Mouse (Mus musculus) T-helper 17 cell (primary cell): ENCODE data around the gene Sirt4.
"Not testable (repeated sequence)": the region's sequence is repeated elsewhere in the genome, so short reads cannot be mapped to it uniquely, and the experiment has no call there.

ENCODE experiments used
- in situ Hi-C, 2 experiments: fragments of 300-600 bp; cut with MboI, MseI; formaldehyde crosslinking; loops; 1 replicate in 1 of 2; 2 replicates in 1 of 2; pipeline ENCODE4 v1.15.1; 2025; ENCODE audit warnings: high pct_unique_total_duplicates in 2 of 2

Sirt4 gene

DNA sequence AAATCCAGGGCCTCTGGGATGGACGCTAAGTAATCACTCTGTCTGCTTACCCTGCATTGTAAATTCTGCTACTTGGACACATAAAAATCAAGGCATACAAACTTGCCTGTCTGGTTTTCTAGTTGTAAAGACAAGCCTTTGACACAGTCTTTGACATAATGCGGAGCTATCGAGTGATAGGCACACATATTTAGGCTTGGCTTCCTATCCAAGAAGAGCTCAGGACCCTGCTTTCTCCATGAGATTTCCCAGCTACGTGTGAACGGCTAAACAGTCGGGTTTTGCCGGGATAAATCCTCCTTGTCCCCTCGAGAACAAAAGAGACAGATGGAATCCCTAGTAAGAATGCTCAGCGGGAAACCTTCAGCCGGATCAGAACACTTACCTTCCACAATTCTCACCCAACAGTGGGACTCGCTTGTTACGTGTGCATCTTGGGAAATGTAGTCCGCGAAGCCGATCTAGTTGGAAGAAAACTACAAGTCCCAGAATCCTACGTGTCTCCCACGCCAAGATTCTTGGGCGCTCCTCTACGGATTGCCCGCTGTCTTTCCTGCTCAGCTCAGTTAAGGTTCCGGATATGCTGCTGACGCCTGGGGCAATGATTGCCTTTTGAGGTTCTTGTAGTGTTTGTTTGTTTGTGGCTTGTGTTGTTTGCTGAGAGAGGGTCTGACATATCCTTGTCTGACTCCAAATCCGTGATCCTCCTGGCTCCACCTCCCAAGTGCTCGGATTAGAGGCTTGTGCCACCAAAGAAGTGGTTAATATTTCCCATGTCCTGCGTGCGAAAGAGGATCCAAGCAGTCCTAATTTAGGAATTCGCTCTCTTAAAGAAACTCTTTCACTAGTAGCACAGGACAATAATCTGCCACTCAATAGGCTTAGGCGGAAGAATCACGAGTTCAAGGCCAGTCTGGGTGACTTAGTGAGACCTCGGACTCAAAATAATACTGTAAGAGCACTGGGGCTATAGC, at the start of gene Sirt4:
TSS of gene Sirt4 (minus strand) at position 779 of the 974 bp plus-strand sequence.
- in situ Hi-C loops = loop anchor here in 1 of 2 experiments (5.0 kb wide), 1 partner anchor 1657 kb away; no protein-coding TSS in a partner anchor

DNA sequence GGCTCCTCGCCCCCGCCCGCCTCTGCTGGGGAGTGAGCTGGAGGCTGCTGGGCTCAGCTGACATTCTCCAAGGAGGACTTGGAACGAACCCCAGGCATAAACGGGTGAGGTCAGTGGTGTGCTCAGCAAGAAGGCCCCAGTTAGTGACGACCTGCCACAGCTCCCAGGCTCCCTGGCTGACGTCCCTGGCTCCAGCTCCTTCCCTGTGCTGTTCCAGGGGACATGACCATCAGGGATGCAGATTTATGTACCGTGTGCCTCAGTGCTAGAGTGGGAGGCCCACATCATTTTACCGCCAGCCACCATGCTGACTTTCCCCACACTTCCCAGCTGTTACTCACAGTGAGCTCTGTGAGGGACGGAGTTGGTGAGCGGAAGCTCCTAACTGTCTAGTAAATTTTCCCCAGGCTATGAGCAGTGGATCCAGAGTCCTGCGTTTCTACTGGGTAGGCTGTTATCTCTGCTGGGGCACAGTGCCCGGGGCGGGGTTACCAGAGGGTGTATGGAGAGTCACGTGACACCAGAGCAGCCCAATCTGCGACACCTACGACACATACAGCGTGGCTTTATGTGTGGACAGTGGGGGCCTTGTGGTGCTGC, 47.2 kb upstream of the Sirt4 start:
- in situ Hi-C loops = no loop called here

DNA sequence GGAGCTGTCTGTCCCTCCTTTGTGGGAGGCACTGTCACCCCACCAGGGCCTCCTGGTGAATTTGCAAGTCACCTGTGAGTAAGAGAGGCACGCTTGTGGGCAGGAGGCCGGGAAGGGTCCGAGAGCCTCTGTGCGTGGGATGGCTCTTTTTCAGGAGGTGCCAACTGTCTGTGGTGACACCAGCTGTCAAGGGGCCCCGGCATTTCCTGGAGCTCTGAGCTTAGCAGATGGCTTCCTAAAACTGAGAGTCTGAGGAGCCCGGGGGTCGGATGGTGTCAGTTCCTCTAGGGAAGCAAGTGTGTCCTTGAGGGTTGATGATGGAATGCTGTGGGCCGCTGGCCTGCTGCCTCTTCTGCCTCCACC, 45.9 kb upstream of the Sirt4 start:
- in situ Hi-C loops = no loop called here

DNA sequence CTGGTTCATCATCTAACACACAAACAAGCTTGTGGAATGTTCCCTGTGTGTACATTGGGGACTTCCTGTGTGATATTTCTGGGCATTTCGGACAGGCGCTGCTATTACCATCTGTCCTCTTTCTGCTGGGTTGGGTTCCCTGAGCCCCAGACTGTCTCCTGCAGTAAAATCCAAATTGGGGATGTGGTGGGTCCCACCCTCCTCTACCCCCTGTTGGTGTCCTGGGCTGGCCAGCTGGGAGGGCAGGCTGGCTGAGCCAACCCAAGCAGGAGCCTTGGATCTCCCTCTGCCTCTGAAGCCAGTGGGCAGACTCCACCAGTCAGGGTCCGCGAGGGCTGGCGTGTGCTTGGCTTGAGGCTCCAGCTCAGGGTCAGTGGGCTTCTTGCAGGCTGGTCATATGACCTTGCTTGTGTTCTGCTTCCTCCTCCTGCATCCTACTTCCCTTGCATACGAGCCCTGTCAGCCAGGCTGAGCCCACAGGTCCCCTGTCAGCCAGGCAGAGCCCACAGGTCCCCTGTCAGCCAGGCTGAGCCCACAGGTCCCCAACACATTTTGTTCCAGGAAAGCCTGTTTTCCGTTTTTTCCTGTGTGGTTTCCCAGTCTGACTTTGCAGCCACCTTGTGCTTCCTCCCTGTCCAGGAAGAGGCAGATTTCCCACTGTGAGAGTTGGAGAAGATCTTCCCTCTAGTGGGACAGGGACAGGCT, 45.4 kb upstream of the Sirt4 start:
- in situ Hi-C loops = no loop called here

DNA sequence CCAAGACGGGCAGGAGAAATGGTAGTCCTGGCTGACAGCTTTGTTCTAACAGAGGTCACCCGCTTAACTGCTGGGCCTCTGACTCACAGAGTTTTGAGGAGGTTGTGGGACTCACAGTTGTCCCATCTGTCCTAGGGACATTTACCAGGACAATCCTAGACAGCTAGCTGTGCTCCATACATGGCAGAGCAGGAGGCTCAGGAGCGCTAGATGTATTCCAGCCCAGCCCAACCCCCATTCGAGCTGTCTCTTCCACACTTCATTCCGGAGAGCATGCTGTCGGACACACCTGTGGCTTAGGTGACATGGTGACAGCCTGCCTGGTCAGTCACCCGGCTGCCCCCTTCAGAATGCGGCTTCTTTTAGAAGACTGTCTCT, 44.8 kb upstream of the Sirt4 start:
- in situ Hi-C loops = no loop called here

DNA sequence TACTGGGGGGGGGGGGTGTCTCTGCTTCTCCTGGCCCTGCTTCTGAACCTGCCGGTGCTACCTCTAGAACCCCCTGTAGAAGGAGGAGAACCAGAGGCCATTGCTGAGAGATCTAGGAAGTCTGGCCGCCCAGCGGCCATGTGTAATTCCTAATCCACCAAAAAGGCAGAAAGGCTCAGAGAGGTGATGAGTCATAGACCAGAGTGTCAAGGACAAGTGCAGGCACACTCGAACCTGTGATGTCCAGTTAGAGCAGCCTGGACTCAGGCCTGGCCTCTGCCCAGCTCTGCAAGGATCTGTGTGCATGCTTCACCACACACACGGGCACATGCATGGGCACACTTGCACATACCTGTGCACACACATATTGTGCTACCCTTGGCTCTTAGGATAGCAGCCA, 43.6 kb upstream of the Sirt4 start:
- in situ Hi-C loops = no loop called here

DNA sequence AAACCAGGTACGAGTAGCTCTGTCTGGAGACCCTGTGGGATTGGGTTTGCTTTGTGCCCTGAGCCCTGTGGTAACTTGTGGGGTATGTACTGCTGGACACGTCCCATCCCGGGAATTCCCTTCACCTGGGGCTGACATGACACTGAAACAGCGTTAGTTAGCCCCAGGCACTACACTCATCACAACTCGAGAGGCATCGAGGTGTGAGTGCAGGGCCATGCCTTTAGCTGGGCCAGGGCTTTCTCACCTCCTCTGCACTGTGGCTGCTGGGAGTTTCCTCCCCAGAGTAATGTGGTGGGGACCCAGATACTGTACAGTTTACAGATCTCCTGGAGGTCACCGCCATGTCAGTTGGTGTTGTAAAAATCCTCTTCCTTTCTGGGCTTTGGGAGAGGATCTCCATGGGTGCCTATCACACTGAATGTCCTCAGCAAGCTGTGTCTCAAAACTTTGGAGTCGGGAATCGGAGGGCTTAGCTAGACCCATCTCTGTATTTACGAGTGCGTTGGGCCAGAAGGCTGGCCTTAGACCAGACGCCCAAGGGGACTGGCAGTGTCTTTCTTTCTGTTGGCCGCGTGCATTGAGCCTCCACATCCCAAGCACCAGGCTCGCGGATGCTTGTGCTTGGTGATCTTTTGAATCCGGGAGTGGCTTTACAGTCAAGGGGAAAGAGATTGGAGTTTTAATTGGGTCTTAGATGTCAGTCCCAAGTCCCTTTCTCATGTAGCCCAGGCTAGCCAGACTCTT, 42.1 kb upstream of the Sirt4 start:
- in situ Hi-C loops = no loop called here

DNA sequence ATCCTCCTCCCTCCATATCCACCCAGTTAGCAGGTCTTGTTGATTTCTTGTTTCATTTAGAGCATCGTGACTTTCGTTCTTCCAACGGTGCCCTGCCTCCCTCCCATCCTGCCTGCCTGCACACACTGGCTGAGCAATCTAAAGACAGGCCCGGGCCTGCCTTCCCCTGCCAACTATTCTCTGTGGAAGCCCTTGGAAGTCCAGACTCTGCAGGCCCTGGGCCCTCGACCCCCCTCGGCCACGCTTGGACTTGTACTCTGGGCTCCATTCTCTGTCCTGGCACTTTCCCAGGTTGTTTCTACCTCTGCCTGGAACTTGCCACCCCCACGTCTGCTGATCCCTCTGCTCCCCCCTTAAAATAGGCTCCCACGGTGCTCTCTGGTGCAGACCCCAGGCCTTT, 41.4 kb upstream of the Sirt4 start:
- in situ Hi-C loops = no loop called here

DNA sequence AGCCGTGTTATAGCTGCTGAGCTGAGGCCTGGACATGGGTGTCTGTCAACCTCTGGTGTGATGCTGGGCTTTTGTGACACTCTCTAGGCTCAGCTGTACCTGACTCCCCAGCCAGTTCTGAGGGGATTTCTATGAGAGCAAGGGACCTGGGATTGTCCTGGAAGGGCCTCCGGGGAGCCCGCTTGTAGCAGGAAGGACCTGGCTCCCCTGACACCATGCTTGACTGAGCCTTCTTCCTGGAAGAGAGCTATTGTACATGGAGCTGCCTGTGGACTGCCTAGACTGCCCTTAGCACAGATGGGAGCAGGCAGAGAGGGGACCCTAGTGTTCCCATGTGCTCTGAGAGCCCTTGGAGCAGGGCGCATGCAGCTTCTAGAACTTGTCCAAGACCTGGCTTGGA, 40.9 kb upstream of the Sirt4 start:
- in situ Hi-C loops = no loop called here

DNA sequence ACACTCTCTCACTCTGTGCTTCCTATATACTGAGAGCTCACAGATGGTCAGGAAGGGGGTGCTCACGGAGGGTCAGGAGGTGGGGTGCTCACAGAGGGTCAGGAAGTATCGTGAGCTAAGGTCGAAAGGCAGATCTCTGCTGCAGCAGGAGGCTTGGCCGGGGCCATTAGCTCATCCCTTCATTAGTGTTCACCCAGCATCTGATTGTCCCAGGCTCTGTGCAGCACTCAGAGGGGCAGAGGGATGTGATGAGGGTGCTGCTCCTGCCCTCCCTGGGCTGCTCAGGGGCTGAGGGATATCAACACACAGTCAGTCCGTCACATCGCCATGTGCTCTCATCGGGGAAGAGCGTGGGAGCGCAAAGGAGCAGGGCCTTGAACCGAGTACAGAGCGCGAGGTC, 39.9 kb upstream of the Sirt4 start:
- in situ Hi-C loops = no loop called here

DNA sequence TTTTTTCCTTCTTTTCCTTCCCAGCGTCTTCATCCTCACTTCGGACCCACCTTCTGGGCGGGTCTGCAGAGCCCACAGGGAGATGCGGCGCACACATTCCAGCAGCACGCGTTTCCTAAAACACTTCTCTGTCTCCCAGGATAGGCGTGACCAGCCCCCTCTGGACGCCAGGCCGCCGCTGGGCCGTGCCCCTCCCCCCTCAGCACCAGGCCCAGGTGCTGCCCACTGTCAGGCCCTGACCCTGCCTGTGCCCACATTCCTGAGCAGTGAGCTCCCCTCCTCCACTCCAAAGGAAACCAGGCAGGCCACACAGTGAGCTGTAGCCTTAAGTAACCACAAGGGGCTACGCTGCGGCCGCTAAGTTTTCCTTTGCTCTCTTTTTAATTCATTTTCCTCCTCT, 39.4 kb upstream of the Sirt4 start:
- in situ Hi-C loops = no loop called here

DNA sequence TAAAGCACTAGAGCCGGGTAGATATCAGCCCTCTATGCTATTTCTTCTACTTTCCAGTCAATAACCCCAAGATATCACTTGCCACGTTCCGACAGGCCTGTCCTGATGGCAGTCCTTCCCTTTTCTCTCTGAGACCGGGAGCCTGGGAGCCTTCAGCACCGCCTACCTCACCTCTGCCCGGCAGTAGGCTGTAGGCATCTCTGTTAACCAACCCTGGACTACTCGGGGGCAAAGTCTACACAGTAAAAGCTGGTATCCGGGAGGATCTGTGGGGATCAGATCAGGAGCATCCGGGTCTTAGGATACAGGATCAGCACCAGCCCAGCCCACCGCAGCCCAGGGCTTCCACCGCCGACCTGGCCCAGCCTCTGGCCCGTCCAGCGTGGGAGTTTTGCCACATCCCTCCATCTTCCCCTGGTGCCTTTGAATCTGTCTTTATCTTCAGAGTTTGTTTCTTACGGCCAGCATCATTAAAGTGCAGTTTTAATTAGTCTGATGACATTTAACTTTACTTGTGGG, 38.5 kb upstream of the Sirt4 start:
- in situ Hi-C loops = no loop called here

DNA sequence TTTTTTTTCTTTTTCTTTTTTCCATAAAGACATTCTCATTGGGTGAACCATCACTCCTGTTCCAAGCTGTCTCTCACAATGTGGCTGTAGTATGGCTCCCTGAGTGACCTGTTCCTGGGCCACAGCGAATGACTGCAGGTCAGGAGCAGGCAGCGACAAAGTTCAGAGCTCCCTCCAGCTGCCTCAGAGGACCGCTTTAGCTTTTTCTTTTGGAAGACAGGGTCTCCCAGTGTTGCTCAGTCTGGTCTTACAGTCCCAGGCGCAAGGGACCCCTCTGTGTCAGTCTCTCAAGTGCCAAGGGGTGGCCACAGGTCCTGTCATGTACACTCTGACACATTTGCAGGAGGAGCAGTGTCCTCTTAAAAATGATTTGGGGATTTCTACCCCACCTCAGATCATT, 38.0 kb upstream of the Sirt4 start:
- in situ Hi-C loops = no loop called here

DNA sequence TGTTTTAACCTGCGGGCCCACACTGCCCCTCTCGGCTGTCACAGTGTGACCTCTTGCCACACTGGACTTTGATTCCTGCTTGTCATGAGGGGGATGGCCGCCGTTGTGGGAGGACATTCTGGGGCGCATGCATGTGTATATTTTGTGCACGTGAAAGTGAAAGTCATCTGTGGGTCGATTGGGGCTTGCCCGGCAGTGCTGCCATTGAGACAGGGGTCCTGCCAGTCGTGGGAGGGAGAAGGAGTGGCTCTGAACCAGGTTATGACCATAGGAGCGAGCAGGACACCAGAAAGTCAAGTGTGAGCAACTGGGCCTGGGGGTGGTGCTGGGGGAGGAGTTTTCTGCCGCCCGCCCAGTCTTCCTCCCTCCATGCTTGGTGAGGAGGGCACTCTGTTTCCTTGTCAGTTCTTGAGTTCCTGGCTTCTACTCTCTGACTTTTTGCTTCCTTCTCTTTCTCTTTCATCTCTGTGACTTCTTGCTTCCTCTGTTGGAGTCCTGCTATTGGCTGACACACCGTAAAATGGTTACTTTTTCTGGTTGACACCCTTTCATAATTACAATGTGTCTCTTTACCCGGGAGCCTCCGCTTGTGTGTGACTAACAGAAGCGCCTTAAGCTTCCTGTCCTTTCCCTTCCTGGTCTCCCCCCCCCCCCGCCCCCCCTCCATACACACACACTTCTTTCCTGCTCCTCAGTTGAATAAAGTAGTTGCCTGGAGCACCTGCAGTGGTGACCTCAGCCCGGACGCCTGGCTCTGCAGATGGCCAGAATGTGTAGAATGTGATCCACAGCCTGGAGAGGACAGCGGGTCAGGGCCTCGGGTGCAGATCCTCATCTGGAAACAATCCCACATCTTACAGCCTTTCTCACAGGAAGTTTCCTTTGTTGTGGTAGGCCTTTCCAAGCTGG, 37.3 kb upstream of the Sirt4 start:
- in situ Hi-C loops = no loop called here

DNA sequence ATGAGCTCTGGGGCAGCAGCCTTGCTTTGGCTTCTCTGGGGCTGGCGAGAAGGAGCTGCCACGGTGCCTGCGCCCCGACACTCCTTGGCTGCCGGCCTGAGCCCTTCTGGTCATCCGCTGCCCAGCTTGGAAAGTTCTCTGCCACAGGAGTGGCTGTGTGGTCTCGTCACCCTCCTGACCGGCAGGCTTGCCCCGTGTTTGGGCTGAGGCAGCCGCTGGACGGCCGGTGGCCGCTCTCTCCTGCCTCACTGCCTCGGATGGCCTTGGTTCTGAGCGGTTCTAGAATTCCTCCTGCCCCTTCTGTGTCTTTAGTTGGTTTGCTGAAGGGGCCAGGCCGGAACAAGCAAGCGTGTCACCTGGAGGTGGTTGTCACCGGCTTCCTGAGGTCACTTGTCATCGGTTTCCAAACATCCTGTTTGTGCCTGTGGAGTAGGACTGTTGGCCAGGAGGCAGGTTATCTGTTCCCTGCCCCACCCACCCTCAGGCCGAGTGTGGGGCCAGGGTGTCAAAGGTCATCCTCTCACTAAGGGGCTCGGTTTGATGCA, 35.9 kb upstream of the Sirt4 start:
- in situ Hi-C loops = no loop called here

DNA sequence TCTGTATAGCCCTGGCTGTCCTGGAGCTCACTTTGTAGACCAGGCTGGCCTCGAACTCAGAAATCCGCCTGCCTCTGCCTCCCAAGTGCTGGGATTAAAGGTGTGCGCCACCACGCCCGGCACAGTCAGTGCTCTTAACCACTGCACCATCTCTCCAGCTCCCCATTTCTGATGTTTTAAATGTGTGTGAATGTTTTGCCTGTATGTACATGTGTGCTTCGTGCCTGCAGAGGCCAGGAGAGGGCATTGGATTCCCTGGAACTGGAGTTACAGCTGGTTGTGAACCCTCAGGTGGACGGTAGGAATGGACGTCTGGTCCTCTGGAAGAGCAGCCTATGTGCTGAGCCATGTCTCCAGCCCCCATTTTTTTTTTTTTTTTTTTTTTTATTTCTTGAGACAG, 33.7 kb upstream of the Sirt4 start:
- in situ Hi-C loops = not testable (repeated sequence)

DNA sequence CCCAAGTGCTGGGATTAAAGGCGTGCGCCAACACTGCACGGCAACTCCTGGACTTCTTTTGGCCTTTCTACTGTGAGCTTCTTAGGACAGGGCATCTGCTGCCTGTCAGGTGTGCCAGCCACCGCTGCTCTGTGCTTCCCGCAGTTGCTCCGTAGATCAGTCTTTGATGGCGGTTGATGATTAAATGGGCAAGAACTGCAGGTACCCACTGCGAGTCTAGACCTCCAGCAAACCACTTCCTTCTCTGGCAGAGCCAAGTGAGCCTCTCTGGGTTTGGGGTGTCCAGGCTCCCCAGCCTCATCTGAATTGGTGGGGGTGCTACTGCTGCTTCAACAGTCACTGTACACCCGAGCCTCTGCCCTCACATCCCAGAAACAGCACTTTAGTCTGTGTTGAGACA, 33.0 kb upstream of the Sirt4 start:
- in situ Hi-C loops = no loop called here

DNA sequence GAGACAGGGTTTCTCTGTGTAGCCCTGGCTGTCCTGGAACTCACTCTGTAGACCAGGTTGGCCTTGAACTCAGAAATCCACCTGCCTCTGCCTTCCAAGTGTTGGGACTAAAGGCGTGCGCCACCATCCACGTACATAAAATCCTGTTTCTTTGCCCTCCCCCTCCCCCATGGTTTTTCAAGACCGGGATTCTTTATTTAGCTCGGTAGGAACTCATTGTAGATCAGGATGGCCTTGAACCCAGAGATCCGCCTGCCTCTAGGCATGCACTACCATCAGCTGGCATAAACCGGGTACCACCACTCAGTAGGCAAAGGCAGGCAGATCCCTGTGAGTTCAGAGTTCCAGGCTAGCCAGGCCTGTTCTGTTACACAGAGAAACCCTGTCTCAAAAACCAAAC, 32.4 kb upstream of the Sirt4 start:
- in situ Hi-C loops = no loop called here

DNA sequence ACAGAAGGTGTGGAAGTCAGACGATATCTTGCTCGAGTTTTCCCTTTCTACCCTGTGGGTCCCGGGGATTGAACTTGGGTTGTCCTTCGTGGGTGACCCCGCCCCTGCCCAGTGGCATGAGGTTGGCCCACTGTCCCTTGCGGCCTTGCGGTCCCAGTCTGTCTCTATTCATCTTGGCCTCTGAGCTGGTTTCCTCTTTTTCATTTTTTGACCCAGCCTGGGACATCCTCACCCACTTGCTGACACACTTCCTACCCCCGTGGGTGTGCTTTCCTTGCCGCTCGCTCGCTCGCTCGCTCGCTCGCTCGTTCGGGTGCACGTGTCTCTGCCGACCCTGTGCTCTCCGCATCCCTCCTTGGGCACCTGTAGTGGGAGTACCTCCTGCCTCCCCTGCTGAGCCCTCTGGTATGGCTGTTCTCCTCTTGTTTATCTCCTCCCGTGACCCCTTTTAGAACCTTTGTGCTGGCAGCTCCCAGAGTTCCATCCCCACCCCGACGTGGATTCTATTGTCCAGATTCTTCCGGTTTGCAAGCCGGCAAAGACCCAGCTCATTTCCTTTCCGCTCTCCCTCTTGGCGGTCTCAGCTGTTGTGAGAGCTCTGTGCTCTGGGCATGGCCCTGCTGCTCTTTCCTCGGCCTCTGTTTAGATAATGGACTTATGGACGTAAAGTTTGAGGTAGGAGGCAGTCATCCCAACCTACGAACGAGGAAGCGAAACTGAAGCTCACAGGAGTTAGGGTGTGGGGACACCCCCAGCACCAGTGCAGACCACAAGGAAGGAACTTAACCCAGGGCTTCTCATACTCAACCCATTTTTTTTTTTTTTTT, 31.8 kb upstream of the Sirt4 start:
- in situ Hi-C loops = no loop called here
